Mouse (Mus musculus) G1E (cell line): ENCODE results near the gene Tbc1d17. TPM values are rescaled to one million over a fixed set of nuclear protein-coding genes. Genes with fewer than 3 reads are reported as not detected.

Experiments used
- ATAC-seq: 2 replicates; pipeline ENCODE4 v1.8.0; 2016; ENCODE audit warnings: mild to moderate bottlenecking; ENCODE audit not compliant: insufficient number of reproducible peaks, poor library complexity, low FRiP score, severe bottlenecking; ENCODE audit errors: extremely low read depth
- DNase-seq: peaks from one replicate; pipeline ENCODE4 v3.0.0; 2012; ENCODE audit warnings: low spot score
- H3K27me3 ChIP-seq: 2 replicates; pipeline ENCODE4 v1.6.1; 2012; ENCODE audit warnings: mild to moderate bottlenecking, low read length, inconsistent platforms; ENCODE audit not compliant: insufficient read depth
- H3K36me3 ChIP-seq: replicated peaks from 2 replicates; pipeline ENCODE3; 2012; ENCODE audit warnings: mild to moderate bottlenecking, inconsistent platforms
- H3K4me1 ChIP-seq: 2 replicates; pipeline ENCODE4 v1.6.1; 2012; ENCODE audit warnings: low read depth, low read length, inconsistent platforms, mixed read lengths; ENCODE audit not compliant: insufficient read depth
- H3K4me3 ChIP-seq: 2 replicates; pipeline ENCODE4 v1.5.1; 2012; ENCODE audit warnings: low read depth, mild to moderate bottlenecking, inconsistent platforms, low read length, moderate library complexity, mixed read lengths
- H3K9me3 ChIP-seq: replicated peaks from 2 replicates; pipeline ENCODE4 v1.6.1; 2012; ENCODE audit warnings: inconsistent platforms
- CTCF ChIP-seq: IDR thresholded peaks from 2 replicates; pipeline ENCODE4 v1.5.1; 2012; ENCODE audit warnings: low read depth, low read length, inconsistent platforms, mixed read lengths
- GATA1 ChIP-seq: IDR thresholded peaks from 2 replicates; pipeline ENCODE4 v1.6.1; 2012; ENCODE audit warnings: borderline replicate concordance, low read length, inconsistent platforms, mixed read lengths
- GATA2 ChIP-seq: IDR thresholded peaks from 2 replicates; pipeline ENCODE4 v1.6.1; 2012; ENCODE audit warnings: low read depth, low read length, inconsistent platforms, borderline replicate concordance
- POLR2AphosphoS5 ChIP-seq: IDR thresholded peaks from 2 replicates; pipeline ENCODE4 v1.6.1; 2012; ENCODE audit warnings: low read depth, low read length, inconsistent platforms; ENCODE audit not compliant: insufficient replicate concordance
- TAL1 ChIP-seq: conservative IDR thresholded peaks from 2 replicates; pipeline ENCODE4 v1.6.1; 2012; ENCODE audit warnings: low read depth, low read length, inconsistent platforms, mixed read lengths
- polyA plus RNA-seq: library from polyadenylated mRNA; stranded (reverse); fragments of >175 nt; gene quantifications from 2 replicates; pipeline ENCODE4 v1.2.3, GENCODE M21; 2012
- total RNA-seq, 2 experiments: library from RNA; stranded (forward) in 1 of 2; stranded (reverse) in 1 of 2; fragments of 200-1000 nt in 1 of 2; fragments of >200 nt in 1 of 2; fragmentation: Nextera tagmentation in 1 of 2; gene quantifications; 2 replicates each; pipeline ENCODE4 v1.2.3; 2014 to 2017

The Tbc1d17 gene
- total and polyA plus RNA-seq, 3 experiments, result 25.7 to 75.7 (median 32.3) TPM

DNA sequence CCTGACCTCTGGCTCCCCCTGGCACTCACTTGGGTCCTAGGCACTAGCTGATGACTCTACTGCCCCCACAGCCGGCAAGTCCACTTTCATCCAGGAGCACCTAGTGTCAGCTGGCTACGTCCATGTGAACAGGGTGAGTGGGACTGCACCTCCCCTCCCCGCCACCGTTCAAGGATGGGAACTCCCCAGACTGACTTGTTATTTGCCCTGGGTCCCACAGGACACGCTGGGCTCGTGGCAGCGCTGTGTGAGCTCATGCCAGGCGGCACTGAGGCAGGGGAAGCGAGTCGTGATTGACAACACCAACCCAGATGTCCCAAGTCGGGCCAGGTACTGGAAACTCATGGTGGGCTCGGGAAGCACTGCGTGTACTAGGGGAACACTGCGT, 12.5 kb upstream of the Tbc1d17 start:
- Histone ChIP-seq H3K36me3 (peaks cover 83% of the 10 kb centered on the region), H3K4me3 (no peak overlapping the region; the same call in 1 of the 2 replicates), H3K9me3 (peaks cover 4% of the 10 kb centered on the region; the same call in 1 of the 2 replicates), H3K27me3 (no peaks in the 10 kb centered on the region), H3K4me1 (peaks cover 82% of the 10 kb centered on the region)
- TF ChIP-seq CTCF, result no peak
- TF ChIP-seq GATA2, result no peak
- TF ChIP-seq TAL1, result no peak
- ATAC-seq (no peak), DNase-seq (no peak)

DNA sequence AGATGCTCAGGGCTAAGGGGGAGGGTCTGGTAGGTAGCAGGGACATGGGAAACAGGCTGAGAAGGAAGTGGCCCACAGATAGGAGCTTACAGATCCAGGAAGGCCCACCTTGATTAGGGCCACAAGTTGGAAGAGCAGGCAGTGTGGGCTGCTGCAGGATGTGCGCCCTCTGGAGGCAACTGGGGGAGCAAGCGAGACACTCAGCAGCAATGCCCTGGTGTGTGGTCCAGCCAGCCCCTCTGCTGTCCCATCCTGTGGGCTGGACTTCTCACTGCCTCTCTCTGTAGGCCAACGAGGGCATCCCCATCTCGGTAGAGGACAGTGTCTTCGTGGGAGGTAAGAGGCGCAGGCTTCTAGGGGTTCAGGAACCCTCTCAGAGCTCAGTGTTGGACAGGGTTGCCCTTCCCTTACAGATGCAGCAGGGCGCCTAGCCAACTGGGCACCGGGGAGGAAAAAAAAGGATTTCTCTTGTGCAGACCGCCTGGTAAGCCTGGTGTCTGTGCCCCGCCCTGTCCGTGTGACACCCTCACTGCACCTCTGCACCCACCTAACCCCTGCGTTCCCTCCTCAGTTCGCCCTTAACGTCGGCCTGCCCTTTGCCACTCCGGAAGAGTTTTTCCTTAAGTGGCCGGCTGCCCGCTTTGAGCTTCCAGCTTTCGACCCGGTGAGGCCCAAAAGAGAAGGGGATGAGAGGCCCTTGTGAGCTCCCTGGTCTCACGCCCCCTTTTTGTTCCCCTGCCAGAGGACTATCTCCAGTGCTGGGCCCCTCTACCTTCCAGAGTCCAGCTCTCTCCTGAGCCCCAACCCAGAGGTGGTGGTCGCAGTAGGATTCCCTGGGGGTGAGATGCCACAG, 11.9 kb upstream of the Tbc1d17 start:
- H3K4me1 ChIP-seq, result peaks cover 80% of the 10 kb centered on the region
- ATAC-seq (0 out of 2 replicates have a peak, but pooled peaks have one; percentile 16), DNase-seq (peak; percentile 61)
- H3K9me3 ChIP-seq, result peaks cover 4% of the 10 kb centered on the region; the same call in 1 of the 2 replicates
- no peaks in the 10 kb centered on the region for H3K27me3 ChIP-seq
- H3K4me3 ChIP-seq, result no peak overlapping the region
- peak; percentile 95 for TF ChIP-seq CTCF
- no peak for TF ChIP-seq GATA1
- H3K36me3 ChIP-seq, result peaks cover 77% of the 10 kb centered on the region

DNA sequence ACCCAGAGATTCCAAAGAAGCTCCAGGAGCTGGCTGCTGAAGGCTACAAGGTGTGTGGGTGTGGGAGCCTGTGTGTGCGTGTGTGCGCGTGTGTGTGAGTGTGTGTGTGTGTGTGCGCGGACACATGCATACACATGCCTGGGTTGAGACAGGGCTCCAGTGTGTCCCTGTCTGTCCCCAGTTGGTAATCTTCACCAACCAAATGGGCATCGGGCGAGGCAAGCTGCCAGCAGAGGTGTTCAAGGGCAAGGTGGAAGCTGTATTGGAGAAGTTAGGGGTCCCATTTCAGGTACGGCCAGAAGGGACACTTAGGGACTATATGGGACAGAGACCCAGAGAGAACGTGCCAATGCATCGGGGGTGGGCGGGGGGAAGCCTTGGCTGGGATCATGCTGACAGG, 11.0 kb upstream of the Tbc1d17 start:
- Histone ChIP-seq H3K4me1 (peaks cover 80% of the 10 kb centered on the region), H3K9me3 (peaks cover 4% of the 10 kb centered on the region; the same call in 1 of the 2 replicates), H3K27me3 (no peaks in the 10 kb centered on the region), H3K36me3 (peaks cover 77% of the 10 kb centered on the region), H3K4me3 (no peak overlapping the region)
- ATAC-seq (no peak), DNase-seq (no peak)
- TF ChIP-seq GATA2 (no peak), TAL1 (no peak), POLR2AphosphoS5 (no peak), GATA1 (no peak), CTCF (no peak)

DNA sequence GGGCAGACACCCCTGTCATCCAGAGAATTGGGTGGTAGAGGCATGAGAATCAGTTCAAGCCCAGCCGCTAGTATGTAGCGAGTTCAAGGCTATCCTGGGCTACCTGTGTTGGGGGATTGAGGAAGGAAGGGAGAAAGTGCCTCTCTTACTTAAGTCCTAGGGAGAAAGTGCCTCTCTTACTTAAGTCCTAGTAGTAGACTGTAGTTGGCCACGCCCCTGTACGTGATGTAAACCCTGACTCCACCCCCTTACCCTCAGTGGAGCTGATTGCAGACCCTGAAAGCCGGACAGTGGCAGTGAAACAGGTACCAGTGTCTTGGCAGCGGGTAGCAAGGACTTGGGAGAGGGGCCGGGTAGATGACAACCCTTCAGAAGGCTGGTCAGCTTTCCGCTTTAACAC, 9.0 kb upstream of the Tbc1d17 start:
- DNase-seq, result peak; percentile 69
- Histone ChIP-seq H3K9me3 (peaks cover 11% of the 10 kb centered on the region), H3K36me3 (peaks cover 77% of the 10 kb centered on the region), H3K4me1 (peaks cover 81% of the 10 kb centered on the region), H3K27me3 (no peaks in the 10 kb centered on the region), H3K4me3 (peak overlapping the region; percentile 86)
- TF ChIP-seq GATA1 (no peak), GATA2 (no peak), POLR2AphosphoS5 (no peak), CTCF (no peak), TAL1 (no peak)
- peak; percentile 26; the same call in 1 of the 2 replicates for ATAC-seq

DNA sequence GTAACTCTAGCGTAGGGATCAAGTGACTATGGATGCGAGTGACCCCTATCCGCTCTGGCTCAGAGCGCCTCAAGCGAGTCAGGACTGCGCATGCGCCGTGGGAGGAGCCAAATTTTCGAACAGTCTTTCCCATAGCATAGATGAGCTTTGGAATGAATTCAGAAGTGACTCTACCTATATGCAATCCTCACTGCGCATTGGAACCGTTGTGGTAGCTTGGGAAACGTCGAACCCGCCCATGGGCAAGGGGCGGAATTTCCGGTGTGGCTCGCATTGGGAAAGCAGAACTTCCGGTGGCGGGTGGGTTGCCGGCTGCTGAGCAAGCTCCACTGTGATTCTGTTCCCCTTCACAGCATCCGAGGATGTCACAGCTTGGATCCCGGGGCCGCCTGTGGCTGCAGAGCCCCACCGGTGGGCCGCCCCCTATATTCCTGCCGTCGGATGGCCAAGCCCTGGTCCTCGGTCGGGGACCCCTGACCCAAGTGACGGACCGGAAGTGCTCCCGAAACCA, 8.2 kb upstream of the Tbc1d17 start, which contains the start of gene Pnkp:
TSS of gene Pnkp (plus strand) at position 98 of the 511 bp plus-strand sequence.
- Histone ChIP-seq H3K9me3 (peaks cover 11% of the 10 kb centered on the region), H3K36me3 (peaks cover 77% of the 10 kb centered on the region), H3K4me3 (peak within 1 kb of the TSS; percentile 86), H3K27me3 (no peaks in the 10 kb centered on the region), H3K4me1 (peaks cover 88% of the 10 kb centered on the region)
- TF ChIP-seq GATA2 (no peak), POLR2AphosphoS5 (no peak), CTCF (no peak), TAL1 (no peak), GATA1 (no peak)
- DNase-seq (peak; percentile 72), ATAC-seq (peak; percentile 36; the same call in 1 of the 2 replicates)

DNA sequence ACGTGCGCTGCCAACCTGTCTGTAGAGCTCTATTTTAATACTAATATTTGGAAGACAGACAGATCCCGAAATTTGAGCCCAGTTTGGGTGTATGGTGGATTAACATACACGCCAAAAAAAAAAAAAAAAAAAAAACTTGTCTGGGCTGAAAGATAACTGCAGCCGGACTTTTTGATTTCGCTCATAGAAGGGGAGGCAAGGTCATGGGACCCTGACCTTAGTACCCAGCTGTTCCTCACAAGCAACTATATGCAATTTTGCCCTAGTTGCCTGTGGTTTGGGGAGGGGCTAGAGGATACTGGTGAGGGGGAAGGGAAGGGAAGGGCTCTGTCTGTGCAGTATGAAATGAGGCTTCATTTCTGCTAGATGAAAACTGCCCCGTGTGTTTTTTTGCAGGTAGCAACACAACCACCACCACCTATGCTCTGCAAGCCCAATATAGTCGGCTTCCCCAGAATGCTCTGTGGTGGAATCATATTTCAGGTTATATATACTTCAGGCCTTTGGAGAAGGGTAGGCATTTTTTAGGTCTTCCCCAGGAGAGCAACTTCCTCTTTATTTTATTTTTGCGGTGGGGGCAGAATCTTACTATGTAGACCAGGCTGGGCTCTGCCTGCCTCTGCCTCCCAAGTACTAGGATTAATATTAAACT, 7.5 kb upstream of the Tbc1d17 start:
- Histone ChIP-seq H3K27me3 (no peaks in the 10 kb centered on the region), H3K9me3 (peaks cover 11% of the 10 kb centered on the region), H3K4me1 (peaks cover 92% of the 10 kb centered on the region), H3K36me3 (peaks cover 77% of the 10 kb centered on the region), H3K4me3 (peak overlapping the region; percentile 86; the same call in 1 of the 2 replicates)
- ATAC-seq, result peak; percentile 65
- peak; percentile 66 for DNase-seq
- TF ChIP-seq CTCF (no peak), GATA2 (no peak), GATA1 (no peak), TAL1 (no peak; the same call in 1 of the 2 replicates), POLR2AphosphoS5 (no peak; the same call in 1 of the 2 replicates)
